Mouse (Mus musculus) adrenal gland, postnatal 14 days (tissue): ENCODE data around the gene Lrch3. TPM values are rescaled to one million over a fixed set of nuclear protein-coding genes. Genes with fewer than 3 reads are reported as not detected.
"Not testable (repeated sequence)": the region's sequence is repeated elsewhere in the genome, so short reads cannot be mapped to it uniquely, and the experiment has no call there.

ENCODE experiments used
- DNase-seq: peaks from one replicate; pipeline ENCODE4 v3.0.0; 2021; ENCODE audit warnings: mixed read lengths
- total RNA-seq: library from RNA; stranded (reverse); gene quantifications from 2 replicates; pipeline ENCODE4 v1.2.3, GENCODE M21; 2021

Gene Lrch3
- total RNA-seq, 1 experiment from 2014 or later, result 32.6 TPM

DNA sequence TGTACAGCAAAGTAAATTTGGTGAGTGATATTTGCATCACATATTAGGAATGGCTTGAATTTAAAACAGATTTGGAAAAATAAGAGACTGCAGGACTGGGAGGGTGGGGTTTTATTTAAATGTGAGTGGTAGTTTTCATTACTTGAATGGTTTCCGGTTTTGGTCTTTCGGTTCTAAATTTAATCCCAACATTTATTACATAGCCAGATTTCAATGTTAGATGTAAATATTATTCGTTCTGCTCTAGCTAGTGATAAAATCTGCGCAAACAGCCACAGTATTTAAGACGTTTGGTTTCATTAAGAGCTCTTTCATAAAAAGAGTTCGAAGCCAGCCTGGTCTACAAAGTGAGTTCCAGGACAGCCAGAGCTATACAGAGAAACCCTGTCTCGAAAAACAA is 688 bp upstream of the Lrch3 start:
- DNase-seq, result no peak

DNA sequence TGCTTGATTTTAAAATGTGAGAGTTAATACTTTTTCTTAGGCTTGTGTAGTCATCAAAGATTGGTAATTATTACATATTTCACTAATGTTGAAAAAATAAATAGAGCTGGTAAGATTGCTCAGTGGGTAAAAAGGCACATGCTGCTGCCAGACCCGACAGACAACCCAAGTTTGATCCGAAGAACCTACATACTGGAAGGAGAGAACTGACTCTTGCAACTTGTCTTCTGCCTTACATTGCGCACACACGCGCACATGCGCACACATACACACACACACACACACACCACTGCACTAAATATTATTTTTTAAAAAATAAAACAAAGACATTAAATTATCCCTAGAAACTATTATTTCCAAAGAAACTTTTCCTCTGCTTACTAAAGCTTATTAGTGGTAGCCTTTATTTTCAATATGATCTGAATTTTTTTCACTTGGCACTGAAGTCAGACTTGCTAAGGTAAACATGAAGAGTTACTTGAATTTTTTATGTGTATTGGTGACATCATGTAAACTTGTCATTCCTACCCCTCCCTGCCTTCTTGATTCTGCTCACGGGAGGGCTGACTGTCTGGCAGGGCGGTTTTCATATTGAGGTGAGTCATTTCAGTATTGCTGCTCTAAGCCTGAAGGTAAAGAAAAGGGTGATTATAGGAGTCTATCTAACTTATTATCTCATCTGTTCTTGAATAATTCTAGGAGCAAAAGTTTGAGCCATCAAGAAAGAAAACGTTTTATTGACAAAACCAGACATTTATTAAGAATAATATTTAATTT is 1.6 kb downstream of the Lrch3 start:
- no peak for DNase-seq

GRCm38 (mm10) chr16:32926629-32927028 is 12.7 kb downstream of the Lrch3 start:
- DNase-seq, result not testable (repeated sequence)

GRCm38 (mm10) chr16:32927044-32927443 is 13.1 kb downstream of the Lrch3 start:
- no peak for DNase-seq

GRCm38 (mm10) chr16:32929918-32930317 is 16.0 kb downstream of the Lrch3 start:
- DNase-seq, result no peak

- no peak for DNase-seq
Observed at GRCm38 (mm10) chr16:32934470-32934869, 20.6 kb downstream of the Lrch3 start.

- no peak for DNase-seq
Observed at GRCm38 (mm10) chr16:32935088-32935487, 21.2 kb downstream of the Lrch3 start.

DNA sequence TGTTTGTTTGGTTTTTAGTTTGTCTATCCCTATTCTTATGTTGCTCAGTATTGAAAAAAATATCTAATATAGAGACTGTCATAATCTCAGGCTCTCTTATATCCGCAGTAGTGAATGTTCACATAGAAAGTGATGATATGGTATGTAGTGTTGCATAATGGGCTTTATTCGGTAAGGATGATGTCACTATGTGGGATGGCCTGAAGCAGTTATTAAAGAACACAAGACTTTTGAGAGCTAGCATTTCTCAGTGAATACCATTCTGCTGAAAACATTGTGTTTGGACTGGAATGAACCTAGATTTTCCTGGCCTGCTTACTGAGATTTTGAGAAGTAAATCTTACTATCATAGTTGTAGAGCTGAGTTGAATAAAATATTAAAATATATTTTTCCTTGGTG is 23.5 kb downstream of the Lrch3 start:
- no peak for DNase-seq

GRCm38 (mm10) chr16:32939301-32939700 is 25.4 kb downstream of the Lrch3 start:
- peak; percentile 63 for DNase-seq

DNA sequence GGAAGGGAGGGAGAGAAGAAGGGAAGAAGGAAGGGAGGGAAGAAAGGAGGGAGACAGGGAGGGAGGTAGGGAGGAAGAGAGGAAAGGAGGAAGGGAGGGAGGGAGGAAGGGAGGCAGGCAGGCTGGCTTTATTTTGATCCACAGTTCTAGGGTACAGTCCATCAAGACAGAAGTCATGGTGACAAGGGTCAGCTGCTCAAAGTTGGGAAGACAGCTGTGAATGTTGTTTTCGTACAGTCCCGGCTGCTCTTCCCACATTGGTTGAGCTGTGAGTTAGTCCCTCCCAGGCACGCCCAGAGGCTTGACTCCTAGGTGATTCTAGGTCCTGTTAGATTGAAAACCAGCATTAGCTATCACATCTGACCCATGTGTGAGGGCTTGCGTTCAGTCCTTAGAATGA is 25.8 kb downstream of the Lrch3 start:
- DNase-seq, result peak; percentile 12

DNA sequence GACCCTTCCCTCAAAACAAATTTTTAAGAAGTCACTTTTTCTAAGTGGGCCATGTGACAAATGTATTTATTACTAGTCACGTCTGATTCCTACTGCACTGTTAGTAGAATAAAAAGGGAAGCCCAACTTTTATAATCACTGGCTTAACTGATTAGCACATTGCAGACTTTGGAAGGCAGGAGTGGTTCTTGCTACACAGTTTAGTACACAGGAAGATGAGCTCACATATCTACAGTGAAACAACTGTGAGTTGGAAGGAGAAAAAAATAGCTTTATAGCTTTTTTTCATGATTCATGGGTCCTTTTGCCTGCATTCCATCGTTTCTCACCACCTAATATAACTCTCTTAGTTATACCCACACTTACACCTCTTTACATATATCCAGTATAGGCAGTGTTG is 27.3 kb downstream of the Lrch3 start:
- not testable (repeated sequence) for DNase-seq

DNA sequence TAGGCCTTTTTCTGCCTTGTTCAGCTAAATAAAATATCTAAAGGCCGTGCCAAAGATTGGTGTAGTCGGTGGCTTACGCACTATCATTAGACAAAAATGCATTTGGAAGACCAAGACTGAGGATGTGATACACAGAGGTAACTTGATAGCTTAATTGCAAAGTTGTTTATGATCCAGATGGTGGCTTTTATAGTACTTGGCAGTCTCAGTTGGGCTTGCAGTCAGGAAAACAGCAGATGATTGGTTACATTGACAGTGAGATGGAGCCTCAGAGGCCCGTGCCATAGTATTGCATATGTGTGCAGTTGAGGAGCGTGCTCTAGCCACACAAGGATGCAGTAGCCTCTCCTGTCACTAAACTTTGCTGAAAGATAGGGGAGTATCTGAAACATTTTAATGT is 28.8 kb downstream of the Lrch3 start:
- no peak for DNase-seq

DNA sequence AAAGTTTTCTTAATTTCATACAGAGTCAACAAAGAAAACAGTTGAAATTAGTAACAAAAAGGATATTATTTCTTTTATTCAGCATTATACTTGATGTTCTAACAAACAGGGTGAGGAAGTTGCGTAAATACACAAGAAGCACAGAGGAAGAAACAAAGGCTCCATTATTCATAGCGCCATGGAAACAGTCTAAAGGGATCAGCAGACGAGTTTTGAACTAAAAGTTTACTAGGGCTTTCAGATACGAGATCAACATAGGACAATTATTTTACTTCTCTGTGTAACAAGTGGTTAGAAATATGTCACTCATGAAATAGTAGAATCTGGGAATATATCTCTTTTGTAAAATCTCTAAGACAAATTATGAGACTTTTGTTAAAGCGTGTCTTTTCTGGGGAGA is 31.5 kb downstream of the Lrch3 start:
- no peak for DNase-seq

DNA sequence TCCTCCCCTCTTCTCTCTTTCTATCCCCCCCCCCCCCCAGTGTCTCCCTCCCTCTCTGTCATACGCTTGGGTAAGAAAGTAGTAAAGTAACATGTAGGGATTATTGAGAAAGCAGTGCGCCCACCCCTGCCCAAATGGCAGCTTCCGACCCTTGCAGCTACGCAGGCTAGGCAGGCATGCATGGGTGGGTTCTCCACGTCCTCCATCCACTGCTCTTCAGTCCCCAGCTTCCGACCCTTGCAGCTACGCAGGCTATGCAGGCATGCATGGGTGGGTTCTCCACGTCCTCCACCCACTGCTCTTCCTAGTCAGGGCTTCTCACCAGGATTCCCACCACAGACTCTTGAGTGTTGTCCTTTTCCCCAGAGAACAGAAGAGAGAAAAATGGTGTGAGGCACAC is 34.1 kb downstream of the Lrch3 start:
- no peak for DNase-seq

DNA sequence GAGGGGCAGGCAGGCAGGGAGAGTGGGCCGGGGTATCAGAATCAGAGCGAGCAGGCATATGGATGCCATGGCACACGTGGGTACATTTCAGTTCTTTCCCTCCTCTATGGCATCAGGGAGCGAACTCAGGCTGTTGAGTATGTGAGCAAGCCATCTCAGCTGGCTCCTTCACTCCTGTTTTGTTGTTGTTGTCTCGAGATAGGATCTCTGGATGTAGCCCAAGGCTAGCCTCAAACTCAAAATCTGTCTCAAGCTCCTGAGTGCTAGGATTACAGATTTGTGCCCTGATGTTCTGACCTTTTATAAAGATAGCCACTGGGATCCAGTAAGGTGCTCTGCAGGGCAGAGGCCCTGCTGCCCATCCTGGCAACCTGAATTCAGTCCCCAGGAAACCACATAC is 34.8 kb downstream of the Lrch3 start:
- no peak for DNase-seq

GRCm38 (mm10) chr16:32949281-32949680 is 35.4 kb downstream of the Lrch3 start:
- DNase-seq, result no peak

DNA sequence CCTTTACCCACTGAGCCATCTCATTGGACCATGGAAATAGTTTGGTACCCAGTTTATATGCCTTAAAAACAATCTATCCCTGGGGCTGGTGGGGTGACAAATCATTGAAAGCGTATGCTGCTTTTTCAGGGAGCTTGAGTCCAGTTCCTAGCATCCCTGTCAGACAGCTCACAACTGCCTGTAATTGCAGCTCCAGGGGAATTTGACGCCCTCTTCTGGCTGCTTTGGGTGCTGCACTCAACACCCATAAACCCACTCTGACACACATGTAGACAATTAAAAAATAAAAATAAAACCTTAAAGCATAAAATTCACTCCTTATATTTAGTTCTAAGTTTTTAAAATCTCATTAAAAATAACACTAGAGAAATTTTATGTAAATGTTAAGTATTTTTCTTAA is 37.2 kb downstream of the Lrch3 start:
- DNase-seq, result no peak

DNA sequence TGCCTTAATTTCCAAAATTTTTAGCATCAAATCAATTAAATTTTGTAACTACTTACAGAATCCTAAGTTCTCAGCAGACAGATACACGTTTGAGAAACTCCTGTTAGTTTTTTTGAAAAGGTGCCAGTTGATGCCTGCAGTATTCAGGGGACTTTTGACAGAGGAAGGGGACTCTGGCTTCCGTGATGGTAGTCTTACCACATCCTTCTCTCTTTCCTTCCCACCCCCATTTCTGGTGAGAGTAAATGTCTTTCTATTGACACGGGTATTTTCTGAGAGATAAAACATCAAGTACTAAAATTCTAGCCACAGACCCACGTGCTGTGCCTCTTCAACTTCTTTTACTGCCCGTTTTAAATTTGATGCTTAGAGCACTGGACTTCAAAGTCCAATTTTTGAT is 39.9 kb downstream of the Lrch3 start:
- DNase-seq, result no peak

DNA sequence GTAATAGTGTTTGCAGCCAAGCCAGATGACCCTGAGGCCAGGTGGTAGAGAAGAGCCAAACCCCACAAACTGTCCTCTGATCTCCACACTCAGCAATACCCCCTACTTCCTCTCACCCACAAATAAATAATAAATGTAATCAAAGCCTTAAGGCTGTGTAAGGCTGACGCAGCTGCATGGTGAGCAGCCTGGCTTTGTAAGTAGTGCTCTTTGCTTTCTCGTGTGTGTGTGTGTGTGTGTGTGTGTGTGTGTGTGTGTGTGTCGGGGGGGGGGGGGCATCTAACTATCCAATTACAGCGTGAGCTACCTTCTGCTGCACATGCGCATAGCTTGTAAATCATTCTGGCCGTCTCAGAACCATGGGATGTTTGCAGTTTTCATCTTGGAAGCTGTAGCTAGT is 40.4 kb downstream of the Lrch3 start:
- DNase-seq, result no peak

GRCm38 (mm10) chr16:32956889-32957288 is 43.0 kb downstream of the Lrch3 start:
- no peak for DNase-seq

DNA sequence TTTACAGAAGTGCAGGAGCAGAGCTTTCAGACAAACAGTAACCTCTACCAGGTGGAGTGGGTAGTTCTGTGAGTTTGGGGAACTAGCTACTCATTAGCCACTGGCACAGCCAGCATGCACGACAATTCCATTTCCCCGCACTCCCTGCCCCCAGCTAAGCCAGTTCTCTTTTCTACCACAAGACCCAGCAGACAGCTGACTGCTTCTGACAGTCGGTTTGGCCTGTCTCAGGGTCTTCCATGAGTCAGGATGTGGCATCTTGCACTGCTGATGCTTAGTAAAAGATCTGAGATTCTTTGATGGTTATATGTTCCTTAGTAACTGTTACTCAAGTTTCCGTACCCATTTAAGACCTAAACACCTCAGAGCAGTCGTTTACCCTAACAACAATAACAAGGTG is 58.6 kb downstream of the Lrch3 start:
- DNase-seq, result no peak

DNA sequence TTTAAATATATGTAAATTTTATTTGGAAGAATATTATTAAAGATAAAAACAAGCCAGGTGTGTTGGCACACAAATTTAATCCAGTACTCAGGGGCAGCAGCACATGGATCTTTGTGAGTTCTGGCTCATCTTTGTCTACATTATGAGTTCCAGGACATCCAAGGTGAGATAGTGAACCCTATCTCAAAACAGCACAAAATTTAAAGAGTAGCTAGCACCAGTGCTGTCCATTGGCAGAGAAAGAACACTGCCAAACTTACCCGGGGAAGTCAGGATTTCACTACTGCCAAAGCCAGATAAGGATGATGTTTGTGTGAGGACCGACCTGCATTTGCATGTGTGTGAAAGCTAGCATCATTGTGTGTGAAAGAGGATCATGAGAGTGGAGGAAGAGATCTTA is 59.1 kb downstream of the Lrch3 start:
- no peak for DNase-seq

DNA sequence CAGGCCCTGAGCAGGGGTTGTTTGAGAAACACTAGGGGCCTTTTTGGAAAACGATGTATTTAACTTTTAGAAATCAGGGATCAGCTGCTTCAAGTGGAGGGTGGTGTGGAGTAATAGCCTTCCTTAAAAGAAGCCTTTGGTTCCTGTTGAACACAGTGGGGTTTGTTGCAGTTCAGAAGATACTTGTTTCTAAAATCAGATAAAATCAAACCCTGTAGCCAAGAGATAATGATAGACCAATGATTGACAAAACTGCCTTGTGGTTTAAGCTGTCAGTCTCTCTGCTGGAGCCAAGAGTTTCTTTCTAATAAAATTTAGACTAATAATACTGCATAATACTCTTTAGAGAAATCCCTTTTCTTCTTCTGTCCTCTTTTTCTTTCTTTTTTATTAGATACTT is 66.3 kb downstream of the Lrch3 start:
- DNase-seq, result no peak

DNA sequence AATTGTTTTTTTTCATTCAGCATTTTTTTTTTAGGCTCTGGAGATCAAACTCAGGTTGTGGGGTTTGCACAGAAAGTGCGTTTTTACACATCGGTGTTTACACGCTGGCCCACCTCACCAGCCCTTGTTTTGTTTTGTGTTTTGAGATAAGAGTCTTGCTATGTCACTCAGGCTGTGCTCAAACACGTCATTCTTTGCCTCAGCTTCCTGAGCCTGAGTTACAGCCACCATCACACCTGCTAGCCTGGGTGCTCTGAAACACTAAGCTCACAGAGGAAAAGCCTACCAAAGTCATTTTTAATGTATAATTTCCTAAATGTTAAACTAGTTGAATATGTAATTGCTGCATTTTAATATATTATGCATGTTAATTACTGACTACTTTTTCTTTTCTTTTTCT is 67.5 kb downstream of the Lrch3 start:
- no peak for DNase-seq

- DNase-seq, result no peak
Observed at GRCm38 (mm10) chr16:32984631-32985030, 70.7 kb downstream of the Lrch3 start.
